Mouse (Mus musculus) ES-Bruce4 (cell line): ENCODE results near the gene Pikfyve.

Experiments used
- CTCF ChIP-seq: IDR thresholded peaks from one replicate; pipeline ENCODE4 v1.8.1; 2011; ENCODE audit warnings: low read depth, low read length
- POLR2A ChIP-seq: IDR thresholded peaks from one replicate; pipeline ENCODE4 v1.8.1; 2011; ENCODE audit warnings: low read length; ENCODE audit not compliant: insufficient read depth

GRCm38 (mm10) chr1:65147326-65147725 lies 39.2 kb upstream of the Pikfyve start:
- TF ChIP-seq POLR2A (no peak), CTCF (no peak)
